Mouse (Mus musculus) kidney, postnatal 14 days (tissue): ENCODE data around the gene Arsb.

Experiments used
- DNase-seq: peaks from one replicate; pipeline ENCODE4 v3.0.0; 2022; ENCODE audit warnings: mixed read lengths

Gene Arsb

DNA sequence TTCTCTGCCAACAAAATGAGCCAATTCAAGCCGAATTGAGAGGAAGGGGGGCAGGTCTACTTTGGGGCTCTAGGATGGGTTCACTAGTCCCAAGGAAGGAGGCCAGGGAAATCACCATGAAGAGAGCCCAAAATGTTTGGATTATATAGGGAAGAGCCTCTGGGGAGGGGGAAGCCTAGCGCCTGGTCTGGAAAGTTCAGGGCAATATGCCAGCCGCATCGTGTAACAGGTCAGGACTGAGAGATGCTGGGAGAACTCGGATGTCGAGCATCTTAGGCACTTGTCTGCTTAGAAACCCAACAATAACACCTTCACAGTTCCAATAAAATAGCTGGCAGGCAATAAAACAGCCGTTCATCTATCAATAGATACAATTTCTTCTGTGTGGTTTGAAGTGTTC, 216.2 kb downstream of the Arsb start:
- DNase-seq: no peak

DNA sequence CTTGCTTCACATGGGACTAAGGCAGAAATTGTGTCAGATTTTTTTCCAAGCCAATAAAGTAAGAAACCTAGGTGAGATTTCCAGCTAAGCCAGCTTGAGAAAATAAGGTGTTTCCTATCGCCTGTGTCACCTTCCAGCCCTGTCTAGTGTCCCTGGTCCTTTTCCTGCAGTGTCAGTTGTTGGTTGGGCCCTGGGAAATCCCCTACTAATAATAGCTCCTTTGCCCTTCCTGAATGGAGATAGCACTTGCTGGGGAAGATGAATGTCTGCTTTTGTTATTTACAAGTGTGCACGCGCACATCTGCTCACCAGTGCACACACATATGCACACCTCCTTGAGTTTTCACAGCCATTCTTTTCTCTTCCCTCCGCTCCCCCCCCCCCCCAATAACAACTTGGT, 217.8 kb downstream of the Arsb start:
- peak; percentile 22 for DNase-seq

- DNase-seq: peak; percentile 19
Measured at GRCm38 (mm10) chr13:93989736-93990611, 218.5 kb downstream of the Arsb start.

GRCm38 (mm10) chr13:93990841-93991240, 219.4 kb downstream of the Arsb start:
- no peak for DNase-seq

DNA sequence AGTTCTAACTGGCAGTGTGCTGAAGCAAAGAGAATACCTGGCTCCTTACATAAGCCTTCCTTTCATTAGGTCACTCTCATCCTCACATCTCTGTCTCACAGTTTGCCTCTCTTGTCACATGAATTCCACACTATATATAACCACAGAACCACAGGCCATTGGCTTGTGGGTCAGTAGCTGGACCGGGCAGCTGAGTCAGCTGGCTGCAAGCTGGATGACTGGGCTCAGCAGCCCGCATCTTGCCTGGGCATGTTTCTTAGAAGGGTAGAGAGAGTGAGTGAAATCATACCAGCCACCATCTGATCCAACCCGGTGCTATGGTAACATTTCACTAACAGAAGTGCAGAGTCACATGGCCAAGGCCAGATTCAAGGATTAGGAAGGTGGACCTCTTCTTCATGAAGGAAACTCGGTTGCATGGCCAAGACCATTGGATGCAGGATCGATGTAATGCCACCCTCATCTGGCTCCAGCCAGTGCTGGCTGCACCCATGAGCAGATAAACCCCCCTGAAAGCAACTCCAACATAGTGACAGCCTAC, 221.0 kb downstream of the Arsb start:
- no peak for DNase-seq
